Mouse (Mus musculus) CD4-positive, CD25-positive, alpha-beta regulatory T cell, adult 4 months (primary cell): ENCODE measurements around the gene Kif5c. TPM values are rescaled to one million over a fixed set of nuclear protein-coding genes. Genes with fewer than 3 reads are reported as not detected.
A peak's percentile ranks its signal among the peaks of the same experiment; 100 is the strongest.

Experiments
- ATAC-seq: one replicate; pipeline ENCODE4 v1.8.0; 2017
- polyA plus RNA-seq, 2 experiments: library from polyadenylated mRNA; unstranded; fragments of 100-300 nt; shearing (Covaris generic); gene quantifications; one replicate each; pipeline ENCODE4 v1.2.1; 2017

Kif5c gene
- polyA plus RNA-seq, 2 experiments from 2014 or later = 2.0 to 2.1 TPM

DNA sequence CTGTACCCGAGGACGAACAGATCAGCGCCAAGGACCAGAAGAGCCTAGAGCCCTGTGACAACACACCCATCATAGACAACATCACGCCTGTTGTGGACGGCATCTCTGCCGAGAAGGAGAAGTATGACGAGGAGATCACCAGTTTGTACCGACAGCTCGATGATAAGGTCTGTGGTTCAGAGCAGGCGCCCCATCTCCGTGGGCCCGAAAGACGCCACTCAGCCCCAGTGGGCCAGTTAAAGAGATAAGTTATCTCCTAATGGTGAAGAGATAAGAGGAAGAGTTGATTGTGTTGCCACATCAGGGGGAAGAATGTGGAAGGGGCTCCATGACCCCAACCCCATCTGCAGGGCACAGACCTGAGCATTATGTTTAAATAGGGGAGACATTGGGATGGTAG, 103.9 kb downstream of the Kif5c start:
- ATAC-seq = no peak

DNA sequence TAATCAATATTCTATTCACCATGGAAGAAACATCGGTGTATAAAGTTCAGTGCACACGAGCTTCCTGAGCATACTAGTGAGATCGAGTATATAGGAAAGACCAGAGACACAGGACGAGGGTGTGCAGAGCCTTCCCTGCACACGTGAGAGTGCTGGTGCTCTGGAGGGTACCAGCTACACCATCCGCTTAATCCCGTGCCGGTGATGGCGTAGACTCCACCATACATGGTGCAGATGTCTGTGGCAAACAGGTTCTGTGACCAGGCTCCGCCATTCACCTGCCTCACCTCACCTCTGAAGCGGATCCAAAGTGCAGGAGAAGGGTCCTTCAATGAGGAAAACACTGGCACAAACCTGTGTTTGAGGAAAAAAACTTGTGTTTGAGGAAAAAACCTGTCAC, 107.6 kb downstream of the Kif5c start:
- ATAC-seq = no peak

- peak; percentile 96 for ATAC-seq
Observed at GRCm38 (mm10) chr2:49727199-49727598, 108.1 kb downstream of the Kif5c start.

DNA sequence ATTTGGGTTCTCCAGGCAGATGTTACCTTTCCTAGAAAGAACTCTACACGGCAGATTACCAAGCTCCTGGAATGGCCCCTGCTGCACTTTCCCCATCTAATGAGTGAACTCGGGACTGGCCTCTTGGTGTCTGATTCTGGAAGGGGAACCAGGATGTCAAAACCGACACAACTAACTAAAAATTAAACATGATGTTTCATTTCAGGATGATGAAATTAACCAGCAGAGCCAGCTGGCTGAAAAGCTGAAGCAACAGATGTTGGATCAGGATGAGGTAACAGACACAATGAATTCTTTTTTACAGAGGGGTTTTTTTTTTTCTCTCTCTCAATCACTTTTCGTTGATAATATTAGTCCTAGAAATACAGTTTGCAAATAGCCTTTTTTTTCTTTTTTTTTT, 108.6 kb downstream of the Kif5c start:
- no peak for ATAC-seq

- no peak for ATAC-seq
Observed at GRCm38 (mm10) chr2:49728896-49729610, 110.0 kb downstream of the Kif5c start.

DNA sequence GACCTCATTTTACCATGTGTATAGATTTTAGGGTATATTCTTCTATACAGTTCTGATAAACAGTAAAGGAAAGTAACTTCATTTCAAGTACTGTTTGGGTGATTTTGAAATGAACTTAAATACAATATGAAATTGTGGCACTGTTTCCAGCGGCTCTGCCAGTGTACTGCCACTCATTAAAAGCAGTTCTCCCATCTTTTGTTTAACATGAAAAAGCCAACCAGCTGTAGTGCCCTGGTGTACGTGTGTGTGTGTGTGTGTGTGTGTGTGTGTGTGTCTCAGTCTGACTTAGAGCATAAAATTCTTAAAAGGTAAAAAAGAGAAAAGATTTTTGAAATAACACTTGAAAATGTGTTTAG, 110.5 kb downstream of the Kif5c start:
- no peak for ATAC-seq

DNA sequence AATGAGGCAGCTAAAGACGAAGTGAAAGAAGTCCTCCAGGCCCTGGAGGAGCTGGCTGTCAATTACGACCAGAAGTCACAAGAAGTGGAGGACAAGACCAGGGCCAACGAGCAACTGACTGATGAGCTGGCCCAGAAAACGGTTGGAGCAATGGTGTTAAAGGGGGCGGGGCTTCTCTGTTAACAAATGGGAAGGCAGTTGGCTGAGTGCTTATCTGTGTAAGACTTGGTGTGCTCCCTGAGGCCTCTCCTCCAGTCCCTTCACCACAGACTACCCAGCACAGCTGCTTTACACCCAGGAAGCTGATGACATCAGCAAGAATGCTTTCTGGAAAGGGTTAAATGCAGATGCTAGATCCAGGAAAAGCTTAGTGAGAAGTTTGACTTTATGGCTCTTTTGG, 111.1 kb downstream of the Kif5c start:
- no peak for ATAC-seq

DNA sequence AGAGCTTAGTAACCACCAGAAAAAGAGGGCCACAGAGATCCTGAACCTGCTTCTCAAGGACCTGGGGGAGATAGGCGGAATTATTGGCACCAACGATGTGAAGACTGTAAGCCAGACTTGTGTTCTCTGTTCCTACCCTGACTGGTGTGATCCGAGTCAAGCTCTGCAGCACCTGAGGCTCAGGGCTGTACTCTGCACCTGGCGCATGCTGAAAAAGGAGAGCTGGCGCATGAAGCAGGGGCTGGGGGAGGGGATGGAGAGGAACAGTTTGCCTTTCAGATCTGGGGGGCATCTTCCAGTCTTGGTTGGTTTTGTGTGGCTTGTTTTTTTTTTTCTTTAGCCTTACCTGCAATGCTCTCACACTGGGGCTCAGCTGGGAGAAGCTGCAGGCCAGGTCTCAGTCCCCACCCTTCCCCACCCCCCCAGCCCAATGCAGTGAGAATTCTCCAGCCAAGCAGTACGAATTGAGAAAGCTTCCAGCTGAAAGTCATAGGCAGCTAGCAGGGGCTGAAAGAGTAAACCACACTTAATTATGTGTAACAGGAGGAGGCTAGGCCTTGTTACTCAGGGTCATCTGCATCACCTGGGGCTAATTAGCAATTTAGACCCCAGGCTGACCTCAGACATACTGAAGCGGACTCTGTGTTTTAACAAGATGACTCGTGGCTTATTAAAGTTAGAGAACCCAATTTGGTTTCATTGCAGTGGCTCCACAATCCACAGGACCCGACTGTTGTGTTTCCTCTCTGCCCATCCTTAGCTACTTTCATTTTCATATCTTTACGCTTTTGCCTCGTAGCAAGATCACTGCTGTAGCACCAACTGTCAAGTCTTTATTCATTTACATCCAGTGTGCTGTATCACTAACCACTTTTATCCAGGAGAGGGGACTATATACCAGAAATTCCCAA, 113.9 kb downstream of the Kif5c start:
- ATAC-seq = peak; percentile 58

DNA sequence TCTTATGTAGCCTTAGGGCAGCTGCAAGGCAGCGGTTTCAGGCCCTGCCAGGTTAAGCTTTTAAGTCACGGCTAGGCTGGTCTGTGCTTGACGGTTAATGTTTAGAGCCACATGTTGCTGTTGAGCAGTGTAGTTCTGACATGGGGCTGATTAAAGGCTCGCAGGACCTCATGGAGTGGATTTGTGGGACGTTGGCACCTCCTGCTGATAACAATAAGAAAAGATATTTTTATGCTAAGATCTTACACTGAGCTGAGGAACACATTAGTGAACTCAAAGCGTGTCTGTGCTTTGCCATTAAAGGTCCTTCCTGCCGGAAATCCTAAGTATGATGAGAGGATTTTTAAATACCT, 114.5 kb downstream of the Kif5c start:
- peak; percentile 54 for ATAC-seq

- peak; percentile 78 for ATAC-seq
Observed at GRCm38 (mm10) chr2:49734013-49734780, 115.1 kb downstream of the Kif5c start.

DNA sequence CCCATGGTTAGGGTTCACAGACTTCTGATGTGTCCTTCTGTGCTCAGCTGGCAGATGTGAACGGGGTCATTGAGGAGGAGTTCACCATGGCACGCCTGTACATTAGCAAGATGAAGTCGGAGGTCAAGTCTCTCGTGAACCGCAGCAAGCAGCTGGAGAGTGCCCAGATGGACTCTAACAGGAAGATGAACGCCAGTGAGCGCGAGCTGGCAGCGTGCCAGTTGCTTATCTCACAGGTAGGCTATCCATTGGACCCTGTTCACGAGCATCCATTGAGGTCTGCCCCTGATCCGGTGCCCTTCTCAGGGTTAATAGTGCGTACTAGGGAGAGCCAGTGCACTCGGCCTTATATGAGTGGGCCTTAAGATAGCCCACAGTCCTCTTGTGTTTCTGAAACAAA, 116.3 kb downstream of the Kif5c start:
- no peak for ATAC-seq

- ATAC-seq = no peak
Observed at GRCm38 (mm10) chr2:49739046-49739445, 119.9 kb downstream of the Kif5c start.

GRCm38 (mm10) chr2:49741026-49741425, 121.9 kb downstream of the Kif5c start:
- no peak for ATAC-seq

DNA sequence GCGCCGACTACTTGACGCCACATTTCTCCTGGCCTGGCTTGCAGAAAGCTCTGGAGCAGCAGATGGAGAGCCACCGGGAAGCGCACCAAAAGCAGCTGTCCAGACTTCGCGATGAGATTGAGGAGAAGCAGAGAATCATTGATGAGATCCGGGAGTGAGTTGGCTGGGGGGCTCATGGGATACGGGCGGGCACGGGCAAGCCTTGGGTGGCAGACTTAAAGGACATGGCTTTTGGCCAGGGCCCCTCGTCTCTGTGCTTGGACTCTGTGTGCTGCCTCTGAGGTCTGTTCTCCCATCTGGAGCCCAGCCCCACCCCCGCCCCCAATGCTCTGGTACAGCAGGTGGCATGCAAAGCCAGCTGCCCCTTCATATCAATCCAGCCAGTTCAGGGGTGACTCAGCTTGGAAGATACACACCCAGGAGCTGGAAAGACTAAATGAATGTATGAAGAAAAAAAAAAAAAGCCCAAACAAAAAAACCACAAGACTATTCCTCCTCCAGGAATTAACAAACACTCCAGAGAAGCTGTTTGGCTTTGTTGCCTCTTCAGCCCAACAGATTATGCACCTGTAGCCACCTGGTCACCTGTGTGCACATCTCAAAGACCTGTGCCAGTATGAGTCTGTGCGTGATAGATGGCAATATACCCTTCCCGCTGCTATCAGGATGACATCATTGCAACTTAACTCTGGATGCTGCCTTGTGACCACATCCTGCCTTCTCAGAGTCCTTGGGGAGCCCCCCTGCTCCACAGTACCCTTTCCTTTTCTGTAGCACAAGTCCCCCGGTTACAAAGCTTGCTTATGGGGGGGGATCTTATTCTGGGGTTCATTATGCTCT, 123.0 kb downstream of the Kif5c start:
- peak; percentile 97 for ATAC-seq

DNA sequence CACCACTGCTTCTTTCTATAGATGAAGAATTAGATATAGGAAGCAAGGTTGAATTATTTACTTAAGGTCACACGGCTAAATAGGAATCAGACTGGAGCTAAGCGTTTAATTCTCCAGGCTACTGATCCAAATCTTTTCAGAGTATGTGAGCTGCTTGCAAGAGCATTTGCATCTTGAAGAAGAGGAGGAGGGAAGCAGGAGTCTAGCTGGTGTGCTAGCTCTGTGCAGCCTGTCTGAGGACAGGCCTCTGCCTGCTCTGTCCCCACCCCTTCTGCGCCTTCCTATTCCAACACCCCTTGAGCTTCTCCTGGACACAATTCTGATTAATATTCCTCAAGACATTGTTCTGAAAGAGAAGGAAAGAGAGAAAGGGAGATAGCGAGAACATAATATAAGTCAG, 123.8 kb downstream of the Kif5c start:
- no peak for ATAC-seq

DNA sequence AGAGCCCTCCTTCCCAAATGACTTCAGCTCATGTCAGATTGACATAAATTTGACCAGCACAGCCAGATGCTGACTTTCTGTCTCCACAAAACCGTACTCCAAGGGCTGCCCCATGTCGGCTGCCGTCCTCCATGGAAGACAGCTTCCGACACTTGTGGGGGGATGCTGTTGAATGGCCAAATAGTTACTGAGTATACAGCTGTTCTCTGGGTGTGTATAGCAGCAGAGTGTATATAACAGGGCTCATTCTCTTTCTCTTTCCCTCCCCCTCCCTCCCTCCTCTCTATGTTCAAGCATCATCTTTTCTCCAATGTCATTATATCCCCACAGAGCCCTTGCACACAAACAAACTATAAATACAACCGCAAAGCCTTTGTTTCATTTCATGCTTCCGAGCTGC, 124.7 kb downstream of the Kif5c start:
- ATAC-seq = no peak

DNA sequence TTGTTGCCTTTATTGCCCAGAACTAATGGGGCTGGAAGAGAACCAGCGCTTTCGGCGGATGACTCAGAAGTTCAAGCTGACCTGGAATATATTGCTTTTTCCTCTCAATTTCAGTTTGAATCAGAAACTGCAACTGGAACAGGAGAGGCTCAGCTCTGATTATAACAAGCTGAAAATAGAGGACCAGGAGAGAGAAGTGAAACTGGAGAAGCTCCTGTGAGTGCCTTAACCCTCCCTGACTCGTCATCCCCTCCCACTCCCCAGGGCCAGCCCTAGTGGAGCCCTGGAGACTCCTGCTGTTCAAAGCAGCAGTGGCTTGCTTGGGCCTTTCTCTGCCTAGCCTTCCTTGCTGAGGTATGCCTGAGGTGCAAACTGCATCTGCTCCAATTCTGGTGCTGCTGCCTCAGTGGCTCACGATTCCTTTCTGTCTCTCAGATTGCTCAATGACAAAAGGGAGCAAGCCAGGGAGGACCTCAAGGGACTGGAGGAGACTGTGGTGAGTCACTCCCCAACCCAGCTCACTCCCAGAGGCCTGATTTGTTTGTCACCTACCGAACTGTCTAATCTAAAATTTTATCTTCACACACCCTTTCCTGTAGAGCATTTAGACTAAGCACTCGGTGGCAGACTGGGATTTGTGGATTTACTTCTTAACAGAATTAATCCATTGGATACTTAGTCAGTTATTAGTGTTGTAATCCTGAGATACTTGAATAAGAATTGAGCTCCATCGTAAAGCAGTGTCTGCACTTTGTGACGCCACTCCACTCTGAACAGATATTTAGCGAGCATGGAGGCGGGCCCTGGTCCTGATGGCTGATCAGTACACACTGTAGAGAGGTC, 125.4 kb downstream of the Kif5c start:
- ATAC-seq = no peak

DNA sequence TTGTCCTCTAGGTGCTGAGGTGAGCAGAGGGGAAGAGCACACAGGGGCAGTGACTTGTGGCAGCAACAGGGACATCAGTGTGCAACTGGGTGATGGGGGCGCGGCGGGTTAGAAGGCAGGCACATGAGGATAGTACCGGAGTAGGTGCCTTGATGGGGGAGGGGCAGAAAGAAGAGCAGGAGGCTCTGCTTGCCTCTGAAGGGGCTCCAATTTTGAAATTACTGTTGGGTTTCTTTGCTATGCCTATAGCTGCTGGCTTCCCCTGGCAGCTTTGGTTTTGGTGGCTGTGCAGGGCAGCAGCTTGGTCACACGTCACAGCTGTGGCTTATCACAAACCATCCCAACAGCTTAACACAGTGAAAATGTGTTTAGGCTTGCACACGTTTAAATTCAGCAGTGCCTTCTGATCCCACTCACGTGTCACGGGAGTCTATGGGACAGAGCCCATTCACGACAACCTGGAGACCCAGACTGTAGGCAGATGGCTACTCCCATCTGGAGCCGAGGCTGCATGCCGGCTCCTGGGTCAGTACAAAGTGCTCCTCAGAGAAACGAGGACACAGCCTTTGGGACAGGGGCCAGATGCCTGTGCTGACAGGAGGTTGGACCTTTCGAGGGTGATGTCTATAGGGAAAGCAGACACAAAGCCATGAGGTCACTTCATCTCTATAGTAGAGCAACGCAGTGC, 126.1 kb downstream of the Kif5c start:
- no peak for ATAC-seq

GRCm38 (mm10) chr2:49746947-49747346, 127.8 kb downstream of the Kif5c start:
- no peak for ATAC-seq

GRCm38 (mm10) chr2:49747670-49748069, 128.6 kb downstream of the Kif5c start:
- ATAC-seq = no peak
